Mouse (Mus musculus): ENCODE measurements at regions not wholly inside any gene's neighbourhood (a gene's known extent, or its start where the extent isn't known, plus 50 kb on each side); places are given as distances from the start of the nearest gene placed in this dataset.

DNA sequence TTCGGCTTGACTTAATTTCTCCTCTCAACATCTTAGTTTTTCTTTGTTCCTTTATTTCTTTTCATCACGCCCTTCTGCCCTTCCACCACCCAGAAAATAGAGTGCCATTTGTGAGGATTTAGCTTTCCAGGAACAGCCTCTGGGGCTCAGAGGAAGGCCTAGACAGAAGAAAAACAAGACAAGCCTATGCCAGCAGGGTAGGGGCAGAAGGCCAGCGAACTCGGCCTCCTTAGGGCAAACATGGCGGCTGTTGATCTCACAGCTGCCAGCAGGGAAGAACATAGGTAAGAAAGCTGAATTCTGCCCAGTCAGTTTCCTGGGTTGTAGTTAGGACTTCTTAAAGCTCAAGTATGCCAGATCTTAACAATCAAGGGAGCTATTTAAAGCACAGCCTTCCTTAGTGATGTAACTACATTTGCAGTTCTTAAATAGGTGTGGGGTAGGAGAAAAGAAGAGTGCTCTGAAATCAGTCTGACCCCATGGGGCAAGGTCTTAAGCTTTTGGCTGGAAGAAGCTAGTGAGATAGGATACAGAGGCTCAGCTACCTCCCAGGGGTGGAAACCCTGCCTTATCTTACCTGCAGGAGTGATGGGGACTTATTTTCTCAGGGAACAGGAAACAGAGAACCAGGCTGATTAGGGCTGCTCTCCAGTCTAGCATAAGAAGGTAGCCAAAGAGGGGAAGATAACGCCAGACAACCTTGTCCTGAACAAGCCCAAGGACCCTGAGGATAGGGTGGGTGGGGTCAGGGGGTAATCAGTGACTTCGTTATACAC lies 148.8 kb upstream of the Slc24a5 start:
- Histone ChIP-seq H3K4me2 (no peak overlapping the region), H3K4me3 (replicated peaks) (no peak overlapping the region), H3K9ac (no peak overlapping the region), H3K4me1 (replicated peaks) (no peaks in the 10 kb centered on the region), H3K27me3 (no peaks in the 10 kb centered on the region), H3K36me3 (replicated peaks) (no peaks in the 10 kb centered on the region), H3K27ac (replicated peaks) (no peak overlapping the region), H3K9me3 (replicated peaks) (no peaks in the 10 kb centered on the region)
- WGBS (ENCODE audit: insufficient replicate concordance): 46% methylated on average over 7 of the region's 7 CpGs
- ATAC-seq (ENCODE audit: insufficient read depth): no peak

DNA sequence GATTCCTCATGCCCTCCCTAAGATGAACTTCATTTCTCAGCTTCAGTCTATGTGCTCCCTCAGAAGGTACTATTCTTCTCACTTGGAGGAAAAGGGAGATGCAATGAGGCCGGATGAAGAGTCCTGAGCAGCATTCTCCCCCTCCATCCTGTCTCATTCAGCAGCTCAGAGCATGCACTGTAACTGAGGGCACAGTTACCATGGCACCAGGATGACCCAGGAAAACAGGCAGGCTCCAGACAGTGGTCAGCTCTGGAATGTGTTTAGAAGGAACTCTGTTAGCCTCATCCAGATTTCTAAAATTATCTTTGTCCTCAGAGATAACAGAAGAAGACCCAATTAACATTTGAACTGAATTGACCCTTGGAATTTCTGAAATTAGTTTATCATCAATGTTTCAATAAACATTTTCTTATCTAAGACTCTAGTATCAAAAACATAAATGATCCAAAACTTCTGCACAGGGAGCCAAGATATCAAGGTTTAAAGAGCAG lies 148.1 kb upstream of the Slc24a5 start:
- Histone ChIP-seq H3K27ac (replicated peaks) (no peak overlapping the region), H3K36me3 (replicated peaks) (no peaks in the 10 kb centered on the region), H3K27me3 (no peaks in the 10 kb centered on the region), H3K9me3 (replicated peaks) (no peaks in the 10 kb centered on the region), H3K4me3 (replicated peaks) (no peak overlapping the region), H3K4me2 (no peak overlapping the region), H3K9ac (no peak overlapping the region), H3K4me1 (replicated peaks) (no peaks in the 10 kb centered on the region)
- 38% methylated on average over 1 of the region's 1 CpGs for WGBS (ENCODE audit: insufficient replicate concordance)
- no peak for ATAC-seq (ENCODE audit: insufficient read depth)

DNA sequence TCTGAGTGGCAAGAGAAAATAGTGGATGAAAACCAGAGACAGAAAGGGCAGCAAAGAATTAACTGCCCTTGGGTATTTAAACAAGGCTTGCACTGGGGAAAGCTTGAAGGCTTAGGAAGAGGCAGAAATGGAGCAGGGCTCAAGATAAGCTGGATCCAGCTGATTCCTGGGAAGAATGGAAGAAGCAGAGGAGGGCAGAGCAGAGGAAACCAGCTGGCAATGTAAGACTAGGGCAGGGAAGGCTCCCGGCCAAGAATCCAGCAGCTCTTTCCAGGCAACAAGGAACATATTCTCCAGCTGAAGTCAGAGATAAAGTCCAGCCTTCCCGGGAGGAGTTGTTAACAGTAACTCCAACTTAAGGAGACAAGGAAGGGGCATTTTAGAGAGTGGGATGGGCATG lies 147.7 kb upstream of the Slc24a5 start:
- H3K9me3 ChIP-seq (replicated peaks): no peaks in the 10 kb centered on the region
- H3K4me3 ChIP-seq (replicated peaks): no peak overlapping the region
- H3K4me2 ChIP-seq: no peak overlapping the region
- H3K9ac ChIP-seq: no peak overlapping the region
- no peaks in the 10 kb centered on the region for H3K27me3 ChIP-seq
- 42% methylated on average over 2 of the region's 2 CpGs for WGBS (ENCODE audit: insufficient replicate concordance)
- H3K36me3 ChIP-seq (replicated peaks): no peaks in the 10 kb centered on the region
- no peaks in the 10 kb centered on the region for H3K4me1 ChIP-seq (replicated peaks)
- no peak for ATAC-seq (ENCODE audit: insufficient read depth)
- no peak overlapping the region for H3K27ac ChIP-seq (replicated peaks)

DNA sequence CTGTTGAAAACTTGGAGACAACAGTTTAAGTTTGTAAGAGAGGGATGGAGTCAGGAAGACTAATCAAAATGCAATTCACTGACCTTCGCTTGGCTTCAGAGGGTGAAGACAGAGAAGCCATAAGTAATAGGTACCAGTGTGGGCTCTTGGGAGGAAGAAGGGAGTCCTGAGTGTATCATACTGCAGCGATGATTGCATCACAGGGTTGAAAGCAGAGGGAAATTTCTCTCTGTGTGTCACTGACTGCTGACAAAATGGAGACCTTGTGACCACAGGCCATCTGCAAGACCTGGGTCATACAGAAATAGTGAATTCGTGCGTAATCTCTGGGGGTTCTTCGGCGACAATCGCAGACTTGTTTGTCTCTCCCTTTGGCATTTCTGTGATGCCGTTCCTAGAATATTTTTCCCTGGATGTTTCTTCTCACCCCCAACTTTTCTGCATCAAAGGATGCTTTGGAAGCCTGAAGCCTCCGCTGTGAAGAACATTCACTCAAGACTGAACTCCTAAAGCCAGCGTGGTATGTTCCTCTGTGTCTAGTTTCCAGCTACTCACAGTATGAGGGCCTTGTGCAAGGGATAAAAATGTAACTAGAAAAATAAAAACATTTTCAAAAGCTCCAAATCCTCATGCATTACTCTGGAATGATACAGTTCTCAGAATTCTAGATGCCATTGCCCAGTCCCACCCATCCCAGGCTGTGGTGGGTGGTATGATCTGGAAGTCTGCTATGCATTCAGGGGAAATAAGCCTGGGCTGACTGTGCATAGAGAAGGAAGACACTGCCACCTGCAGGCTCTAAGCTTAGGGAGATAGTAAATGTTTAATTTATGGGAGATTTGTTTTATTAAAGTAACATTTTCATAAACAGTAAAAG lies 139.8 kb upstream of the Slc24a5 start:
- H3K4me3 ChIP-seq (replicated peaks): no peak overlapping the region
- H3K36me3 ChIP-seq (replicated peaks): no peaks in the 10 kb centered on the region
- H3K9me3 ChIP-seq (replicated peaks): no peaks in the 10 kb centered on the region
- 74% methylated on average over 10 of the region's 10 CpGs for WGBS (ENCODE audit: insufficient replicate concordance)
- no peak for ATAC-seq (ENCODE audit: insufficient read depth)
- no peaks in the 10 kb centered on the region for H3K27me3 ChIP-seq
- H3K9ac ChIP-seq: no peak overlapping the region
- no peak overlapping the region for H3K27ac ChIP-seq (replicated peaks)
- H3K4me2 ChIP-seq: no peak overlapping the region
- no peaks in the 10 kb centered on the region for H3K4me1 ChIP-seq (replicated peaks)

DNA sequence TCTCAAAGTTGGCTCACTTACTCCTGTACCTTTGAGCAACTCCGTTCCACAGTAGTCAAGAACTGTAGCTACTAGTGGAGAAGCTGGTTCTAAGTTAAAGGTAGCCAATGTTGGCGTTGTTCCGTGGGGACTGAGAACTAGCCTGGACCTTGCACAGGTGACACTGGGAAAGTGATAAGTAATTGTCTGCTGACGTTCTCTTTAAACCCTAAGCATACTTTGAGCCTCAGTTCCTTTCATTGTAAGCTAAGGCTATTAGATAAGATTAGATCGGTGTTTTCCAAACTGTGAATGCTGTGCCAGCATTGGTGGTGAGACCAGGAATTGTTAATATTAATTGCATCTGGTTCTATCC lies 139.2 kb upstream of the Slc24a5 start:
- Histone ChIP-seq H3K4me3 (replicated peaks) (no peak overlapping the region), H3K36me3 (replicated peaks) (no peaks in the 10 kb centered on the region), H3K27me3 (no peaks in the 10 kb centered on the region), H3K9ac (no peak overlapping the region), H3K9me3 (replicated peaks) (no peaks in the 10 kb centered on the region), H3K27ac (replicated peaks) (no peak overlapping the region), H3K4me1 (replicated peaks) (no peaks in the 10 kb centered on the region), H3K4me2 (no peak overlapping the region)
- WGBS (ENCODE audit: insufficient replicate concordance): 64% methylated on average over 5 of the region's 5 CpGs
- no peak for ATAC-seq (ENCODE audit: insufficient read depth)

DNA sequence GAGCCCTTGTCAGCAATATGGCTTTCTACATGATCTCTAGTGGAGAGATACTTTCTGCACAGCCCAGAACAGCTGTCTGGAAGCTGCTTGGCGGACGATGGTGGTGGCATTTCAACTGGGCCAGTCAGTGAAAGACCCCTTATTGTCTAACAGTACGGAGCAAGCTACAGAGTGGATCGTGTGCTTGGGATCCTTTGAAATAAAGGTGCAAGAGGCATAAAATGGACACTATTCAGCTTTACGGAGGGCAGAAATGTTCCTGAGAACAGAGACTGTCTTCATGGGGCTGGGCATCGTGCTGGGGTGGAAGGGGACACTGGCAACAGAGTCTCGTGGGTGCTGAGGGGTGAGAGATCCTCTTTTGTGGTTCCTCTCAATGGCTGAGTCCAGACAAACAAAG lies 137.2 kb upstream of the Slc24a5 start:
- no peak for ATAC-seq (ENCODE audit: insufficient read depth)

DNA sequence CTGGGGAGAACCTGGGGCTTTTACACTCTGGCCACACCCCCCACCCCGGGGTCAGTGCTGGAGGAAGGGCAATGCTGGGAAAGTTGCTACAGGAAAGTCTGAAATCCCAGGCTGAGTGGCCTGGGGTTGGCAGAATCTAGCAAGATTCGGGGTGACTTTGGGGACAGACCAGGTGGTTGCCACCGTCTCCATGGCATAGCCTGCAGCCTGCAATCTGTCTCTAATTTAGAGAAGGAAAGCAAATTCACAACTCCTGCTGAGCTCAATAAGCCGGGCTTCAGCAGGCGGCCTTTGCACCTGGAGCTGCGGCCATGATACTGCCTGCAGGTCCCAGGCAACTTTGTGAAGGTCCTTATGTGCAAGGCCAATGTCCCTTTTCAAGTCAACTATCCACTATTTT lies 135.4 kb upstream of the Slc24a5 start:
- Histone ChIP-seq H3K27ac (replicated peaks) (no peak overlapping the region), H3K9me3 (replicated peaks) (no peaks in the 10 kb centered on the region), H3K4me2 (no peak overlapping the region), H3K4me3 (replicated peaks) (no peak overlapping the region), H3K27me3 (no peaks in the 10 kb centered on the region), H3K9ac (no peak overlapping the region), H3K4me1 (replicated peaks) (no peaks in the 10 kb centered on the region), H3K36me3 (replicated peaks) (no peaks in the 10 kb centered on the region)
- 52% methylated on average over 6 of the region's 6 CpGs for WGBS (ENCODE audit: insufficient replicate concordance)
- ATAC-seq (ENCODE audit: insufficient read depth): no peak

More for the DNA sequence above, 137.2 kb upstream of the Slc24a5 start:
- H3K27me3 ChIP-seq: no peaks in the 10 kb centered on the region
- 59% methylated on average over 7 of the region's 7 CpGs for WGBS (ENCODE audit: insufficient replicate concordance)
- no peaks in the 10 kb centered on the region for H3K4me1 ChIP-seq (replicated peaks)
- H3K27ac ChIP-seq (replicated peaks): no peak overlapping the region
- H3K9ac ChIP-seq: no peak overlapping the region
- H3K36me3 ChIP-seq (replicated peaks): no peaks in the 10 kb centered on the region
- H3K4me2 ChIP-seq: no peak overlapping the region
- H3K9me3 ChIP-seq (replicated peaks): no peaks in the 10 kb centered on the region
- no peak overlapping the region for H3K4me3 ChIP-seq (replicated peaks)

DNA sequence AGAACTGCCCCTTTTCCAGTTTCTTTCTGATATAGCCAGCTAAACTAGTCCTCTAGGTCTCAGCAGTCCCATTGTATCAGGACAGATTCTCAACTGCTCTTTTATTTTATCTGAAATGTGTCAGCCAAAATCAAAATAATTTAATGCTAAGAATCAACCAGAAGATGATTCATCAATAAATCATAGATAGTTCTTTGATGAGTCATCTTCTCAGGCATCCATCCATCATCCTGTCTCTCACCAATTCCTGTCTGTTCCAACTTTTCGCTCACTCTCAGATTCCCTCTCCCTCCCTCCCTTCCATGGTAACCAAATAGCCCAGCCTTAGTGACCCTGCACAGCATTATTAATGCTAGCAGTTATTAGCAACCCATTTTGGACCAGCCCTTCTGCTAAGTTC lies 134.0 kb upstream of the Slc24a5 start:
- 56% methylated on average over 1 of the region's 1 CpGs for WGBS (ENCODE audit: insufficient replicate concordance)
- Histone ChIP-seq H3K9ac (no peak overlapping the region), H3K27me3 (no peaks in the 10 kb centered on the region), H3K4me2 (no peak overlapping the region), H3K4me3 (replicated peaks) (no peak overlapping the region), H3K9me3 (replicated peaks) (no peaks in the 10 kb centered on the region), H3K27ac (replicated peaks) (no peak overlapping the region), H3K36me3 (replicated peaks) (no peaks in the 10 kb centered on the region), H3K4me1 (replicated peaks) (no peaks in the 10 kb centered on the region)
- no peak for ATAC-seq (ENCODE audit: insufficient read depth)

DNA sequence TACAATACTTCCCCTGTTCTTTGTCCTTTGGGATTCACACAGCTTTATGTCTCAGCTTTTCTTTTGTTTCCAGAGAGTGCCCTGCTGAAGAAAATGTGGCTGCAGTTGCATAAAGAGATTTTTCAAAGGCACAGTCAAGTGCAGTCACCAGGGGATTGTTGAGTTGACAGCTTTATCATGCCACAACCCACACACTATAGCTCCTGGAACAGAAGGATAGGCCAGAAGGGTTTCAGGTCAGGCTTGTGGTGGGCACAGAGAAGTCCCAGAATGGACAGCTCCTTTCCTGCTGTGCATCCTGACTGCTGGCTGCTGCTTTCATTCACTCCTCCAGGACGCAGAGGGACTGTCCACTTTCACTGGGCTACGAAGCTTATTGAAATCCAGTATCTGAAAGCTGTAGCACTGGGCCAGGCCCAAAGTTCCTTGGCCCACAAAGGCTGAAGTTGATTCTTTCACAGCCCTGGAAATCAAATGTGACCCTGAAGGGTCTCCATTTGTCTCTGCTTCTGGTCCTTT lies 119.6 kb upstream of the Slc24a5 start:
- Histone ChIP-seq H3K27ac (replicated peaks) (no peak overlapping the region), H3K9ac (no peak overlapping the region), H3K4me2 (no peak overlapping the region), H3K36me3 (replicated peaks) (no peaks in the 10 kb centered on the region), H3K9me3 (replicated peaks) (no peaks in the 10 kb centered on the region), H3K27me3 (no peaks in the 10 kb centered on the region), H3K4me3 (replicated peaks) (no peak overlapping the region), H3K4me1 (replicated peaks) (no peaks in the 10 kb centered on the region)
- ATAC-seq (ENCODE audit: insufficient read depth): no peak
- WGBS (ENCODE audit: insufficient replicate concordance): 62% methylated on average over 2 of the region's 2 CpGs

DNA sequence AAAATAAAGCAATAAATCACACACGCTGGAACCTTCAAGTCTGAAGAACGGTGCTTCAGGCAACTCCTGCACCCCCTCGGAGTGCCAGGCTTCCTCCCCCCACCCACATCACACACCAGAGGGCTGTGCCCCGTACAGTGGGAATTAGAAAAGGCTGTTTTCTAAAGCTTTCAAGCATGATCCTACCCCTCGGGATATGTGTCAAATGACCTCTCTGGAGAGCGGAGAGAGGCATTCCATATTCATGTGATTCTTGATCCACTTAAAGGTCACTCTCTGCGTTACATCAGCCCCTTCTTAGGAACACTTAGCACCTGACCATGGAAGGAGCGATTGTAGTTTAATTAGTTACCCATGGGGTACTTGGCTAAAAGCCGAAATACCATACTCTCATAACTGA lies 119.1 kb upstream of the Slc24a5 start:
- ATAC-seq (ENCODE audit: insufficient read depth): no peak
- Histone ChIP-seq H3K9me3 (replicated peaks) (no peaks in the 10 kb centered on the region), H3K4me2 (no peak overlapping the region), H3K4me1 (replicated peaks) (no peaks in the 10 kb centered on the region), H3K27ac (replicated peaks) (no peak overlapping the region), H3K9ac (no peak overlapping the region), H3K4me3 (replicated peaks) (no peak overlapping the region), H3K27me3 (no peaks in the 10 kb centered on the region), H3K36me3 (replicated peaks) (no peaks in the 10 kb centered on the region)
- WGBS (ENCODE audit: insufficient replicate concordance): 47% methylated on average over 9 of the region's 9 CpGs

DNA sequence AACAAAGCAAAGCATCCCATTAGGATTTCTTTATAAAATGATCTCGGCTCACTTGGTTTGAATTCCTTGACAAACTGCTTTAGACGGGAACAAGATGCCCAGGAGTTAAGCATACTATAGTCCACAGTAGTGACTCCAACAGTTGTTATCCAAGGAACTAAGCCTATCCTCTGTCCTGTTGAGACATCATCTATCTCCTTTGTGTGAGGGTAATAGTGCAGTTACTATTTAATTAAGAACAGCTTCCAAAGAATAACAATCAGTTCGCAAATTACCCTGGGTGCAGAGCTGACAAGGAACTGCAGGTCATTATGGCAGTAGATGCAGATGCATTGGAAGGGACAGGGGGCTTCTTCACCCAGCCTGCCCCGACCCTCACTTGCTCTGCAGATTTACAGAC lies 115.7 kb upstream of the Slc24a5 start:
- Histone ChIP-seq H3K9ac (no peak overlapping the region), H3K36me3 (replicated peaks) (no peaks in the 10 kb centered on the region), H3K4me1 (replicated peaks) (no peaks in the 10 kb centered on the region), H3K4me3 (replicated peaks) (no peak overlapping the region), H3K9me3 (replicated peaks) (no peaks in the 10 kb centered on the region), H3K27me3 (no peaks in the 10 kb centered on the region), H3K4me2 (no peak overlapping the region), H3K27ac (replicated peaks) (no peak overlapping the region)
- ATAC-seq (ENCODE audit: insufficient read depth): no peak
- 55% methylated on average over 4 of the region's 4 CpGs for WGBS (ENCODE audit: insufficient replicate concordance)

Data from liver, embryonic 15.5 days (tissue).